Mouse (Mus musculus) neural tube, embryonic 13.5 days (tissue): ENCODE results near the gene Cdk14. TPM values are rescaled to one million over a fixed set of nuclear protein-coding genes. Genes with fewer than 3 reads are reported as not detected.

Experiments used
- ATAC-seq: fragments of 200-750 bp; cut with Nextera tagmentation; 2 replicates; pipeline ENCODE4 v1.8.0; 2017; ENCODE audit warnings: low read depth, mild to moderate bottlenecking, moderate TSS enrichment, moderate library complexity
- H3K27ac ChIP-seq: fragments of 300-500 bp; sonication (generic); replicated peaks from 2 replicates; pipeline ENCODE4 v1.5.1; 2015; ENCODE audit warnings: moderate library complexity, mild to moderate bottlenecking, inconsistent platforms
- H3K27me3 ChIP-seq: fragments of 300-500 bp; sonication (generic); 2 replicates; pipeline ENCODE4 v1.6.1; 2015; ENCODE audit warnings: mild to moderate bottlenecking, inconsistent platforms
- H3K36me3 ChIP-seq: fragments of 300-500 bp; sonication (generic); 2 replicates; pipeline ENCODE4 v1.6.1; 2015; ENCODE audit warnings: mild to moderate bottlenecking, inconsistent platforms
- H3K4me1 ChIP-seq: fragments of 300-500 bp; sonication (generic); replicated peaks from 2 replicates; pipeline ENCODE4 v1.6.1; 2015; ENCODE audit warnings: inconsistent platforms
- H3K4me2 ChIP-seq: fragments of 300-500 bp; sonication (generic); 2 replicates; pipeline ENCODE4 v1.6.1; 2015; ENCODE audit warnings: inconsistent platforms, mild to moderate bottlenecking, moderate library complexity
- H3K4me3 ChIP-seq: fragments of 300-500 bp; sonication (generic); 2 replicates; pipeline ENCODE4 v1.5.1; 2015; ENCODE audit warnings: mild to moderate bottlenecking, inconsistent platforms
- H3K9ac ChIP-seq: fragments of 300-500 bp; sonication (generic); 2 replicates; pipeline ENCODE4 v1.6.1; 2015; ENCODE audit warnings: moderate library complexity, mild to moderate bottlenecking, inconsistent platforms
- H3K9me3 ChIP-seq: fragments of 300-500 bp; sonication (generic); 2 replicates; pipeline ENCODE4 v1.6.1; 2016; ENCODE audit warnings: inconsistent platforms
- WGBS: fragments of 180-500 bp; shearing (Covaris S2); methylation state at CpG from one replicate; pipeline ENCODE4 v1.1.7; 2015; 5-methylcytosine and 5-hydroxymethylcytosine counted together
- polyA plus RNA-seq: library from polyadenylated mRNA; unstranded; fragments of >200 nt; fragmentation: Nextera tagmentation; extraction: Ambion mirVana; gene quantifications from 2 replicates; pipeline ENCODE4 v1.2.1, GENCODE M21; 2015

Gene Cdk14
- polyA plus RNA-seq, 1 experiment from 2014 or later = 27.0 TPM

DNA sequence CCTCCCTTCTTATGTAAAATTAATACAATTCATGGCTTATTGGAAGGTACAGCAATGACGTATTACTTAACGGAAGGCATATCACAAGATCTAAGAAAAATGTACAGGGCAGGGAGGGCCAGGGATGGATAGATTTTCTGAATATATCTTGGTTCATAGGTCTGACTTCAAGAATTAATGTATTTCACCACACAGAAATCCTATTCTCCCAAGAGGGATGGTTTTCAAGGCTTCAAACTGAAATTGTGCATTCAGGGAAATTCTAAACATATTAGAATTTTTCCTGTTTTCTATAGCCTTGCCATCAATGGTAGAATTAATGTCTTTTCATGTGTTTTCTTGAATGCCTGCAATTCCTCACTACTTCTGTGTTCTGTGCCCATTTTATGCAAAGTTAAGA is 593.2 kb downstream of the Cdk14 start:
- WGBS = 86% methylated on average over 2 of the region's 2 CpGs
- Histone ChIP-seq H3K36me3 (no peaks in the 10 kb centered on the region), H3K27me3 (peaks cover 67% of the 10 kb centered on the region), H3K9ac (no peak overlapping the region), H3K9me3 (no peaks in the 10 kb centered on the region), H3K4me2 (no peak overlapping the region), H3K4me1 (peaks cover 3% of the 10 kb centered on the region), H3K27ac (no peak overlapping the region), H3K4me3 (no peak overlapping the region)
- ATAC-seq = no peak

DNA sequence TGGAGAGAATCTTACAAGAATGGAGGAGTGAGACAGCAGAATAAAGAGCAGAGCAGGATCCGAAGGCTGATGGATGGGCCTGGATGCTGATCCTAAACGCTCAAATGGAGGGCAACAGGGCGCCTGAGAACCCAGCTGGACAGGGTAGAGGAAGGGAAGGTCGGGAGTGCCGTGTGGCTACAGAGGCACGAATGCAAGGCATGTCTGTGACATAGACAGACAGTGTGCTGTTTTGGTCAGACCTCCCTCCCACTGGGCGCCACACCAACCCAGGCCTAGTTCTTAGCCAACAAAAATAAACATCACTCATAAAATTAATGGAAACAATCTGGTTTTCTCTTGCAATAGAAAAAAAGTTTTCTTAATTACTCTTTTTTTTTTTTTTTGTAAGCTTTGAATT is 594.2 kb downstream of the Cdk14 start:
- WGBS = 73% methylated on average over 7 of the region's 7 CpGs
- no peak overlapping the region for H3K4me3 ChIP-seq
- ATAC-seq = no peak
- no peak overlapping the region for H3K27ac ChIP-seq
- H3K9me3 ChIP-seq = no peaks in the 10 kb centered on the region
- H3K4me1 ChIP-seq = peaks cover 13% of the 10 kb centered on the region
- no peak overlapping the region for H3K9ac ChIP-seq
- peaks cover 58% of the 10 kb centered on the region for H3K27me3 ChIP-seq
- H3K4me2 ChIP-seq = no peak overlapping the region
- H3K36me3 ChIP-seq = no peaks in the 10 kb centered on the region

DNA sequence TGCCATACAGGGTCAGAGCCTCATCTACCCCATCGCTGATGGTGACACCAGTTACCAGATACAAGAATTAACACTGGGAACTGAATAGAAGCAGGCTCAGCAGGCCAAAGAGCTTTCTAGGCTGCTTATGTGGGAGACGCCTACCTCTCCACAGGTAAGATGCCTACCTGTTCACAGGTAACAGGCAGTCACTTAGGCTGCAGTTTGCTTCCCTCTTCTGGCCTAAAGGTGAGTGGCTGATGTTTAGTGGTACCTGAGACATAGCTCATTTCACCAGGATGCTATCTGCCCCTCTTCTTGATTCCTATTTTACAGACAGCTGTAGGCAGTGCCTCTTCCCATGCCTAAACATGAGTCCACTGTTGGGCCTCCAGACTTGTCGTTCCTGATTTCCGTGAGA is 595.0 kb downstream of the Cdk14 start:
- Histone ChIP-seq H3K9me3 (no peaks in the 10 kb centered on the region), H3K27ac (no peak overlapping the region), H3K9ac (no peak overlapping the region), H3K27me3 (peaks cover 52% of the 10 kb centered on the region), H3K4me2 (no peak overlapping the region), H3K4me1 (peaks cover 18% of the 10 kb centered on the region), H3K36me3 (no peaks in the 10 kb centered on the region), H3K4me3 (no peak overlapping the region)
- ATAC-seq = no peak
- WGBS = 91% methylated on average over 4 of the region's 4 CpGs

DNA sequence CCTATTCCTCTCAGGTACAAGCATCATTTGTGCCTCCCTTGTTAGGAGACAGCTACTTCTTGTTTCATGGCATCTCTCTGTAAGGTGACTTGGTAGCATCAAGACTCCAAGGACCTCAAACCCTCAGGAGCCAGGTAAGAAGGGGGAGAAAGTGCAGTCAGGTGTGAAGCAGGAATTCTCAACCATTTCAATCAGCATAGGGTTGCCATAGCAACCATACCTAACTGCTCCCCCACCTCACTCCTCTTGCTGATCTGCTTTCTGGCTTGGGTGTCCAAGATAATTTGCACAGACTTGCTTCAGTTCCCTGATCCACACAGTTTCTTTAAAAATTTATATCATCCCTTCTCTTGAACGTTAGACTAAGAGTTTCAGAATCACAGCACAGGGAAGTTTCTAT is 595.9 kb downstream of the Cdk14 start:
- no peak overlapping the region for H3K27ac ChIP-seq
- no peak overlapping the region for H3K4me2 ChIP-seq
- H3K9ac ChIP-seq = no peak overlapping the region
- H3K36me3 ChIP-seq = no peaks in the 10 kb centered on the region
- no peak overlapping the region for H3K4me3 ChIP-seq
- WGBS = 55% methylated on average over 1 of the region's 1 CpGs
- peaks cover 18% of the 10 kb centered on the region for H3K4me1 ChIP-seq
- ATAC-seq = no peak
- H3K27me3 ChIP-seq = peaks cover 55% of the 10 kb centered on the region
- no peaks in the 10 kb centered on the region for H3K9me3 ChIP-seq

DNA sequence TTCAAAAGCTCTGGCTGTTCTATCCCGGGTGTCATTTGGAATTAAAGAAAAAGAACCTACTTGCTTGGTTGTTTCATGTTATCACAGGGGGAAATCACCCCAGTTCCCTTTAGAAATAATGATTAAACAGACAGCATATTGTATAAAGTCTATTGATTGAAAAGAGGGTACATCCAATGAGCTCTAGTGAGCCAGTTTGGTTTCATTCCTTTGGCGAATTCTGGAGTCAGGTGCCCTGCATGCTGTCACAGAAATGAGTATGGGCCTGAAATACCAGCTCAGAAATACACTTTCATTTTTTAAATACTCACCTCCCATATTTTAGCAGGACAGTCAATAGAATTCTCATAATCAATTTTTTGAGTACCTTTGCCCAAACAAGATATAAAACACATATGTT is 598.1 kb downstream of the Cdk14 start:
- ATAC-seq = no peak
- Histone ChIP-seq H3K4me3 (no peak overlapping the region), H3K9me3 (no peaks in the 10 kb centered on the region), H3K4me1 (peaks cover 18% of the 10 kb centered on the region), H3K27ac (no peak overlapping the region), H3K36me3 (no peaks in the 10 kb centered on the region), H3K4me2 (peak overlapping the region; percentile 38; the same call in 1 of the 2 replicates), H3K9ac (no peak overlapping the region; the same call in 1 of the 2 replicates), H3K27me3 (peaks cover 54% of the 10 kb centered on the region)
- WGBS = 47% methylated on average over 2 of the region's 2 CpGs

DNA sequence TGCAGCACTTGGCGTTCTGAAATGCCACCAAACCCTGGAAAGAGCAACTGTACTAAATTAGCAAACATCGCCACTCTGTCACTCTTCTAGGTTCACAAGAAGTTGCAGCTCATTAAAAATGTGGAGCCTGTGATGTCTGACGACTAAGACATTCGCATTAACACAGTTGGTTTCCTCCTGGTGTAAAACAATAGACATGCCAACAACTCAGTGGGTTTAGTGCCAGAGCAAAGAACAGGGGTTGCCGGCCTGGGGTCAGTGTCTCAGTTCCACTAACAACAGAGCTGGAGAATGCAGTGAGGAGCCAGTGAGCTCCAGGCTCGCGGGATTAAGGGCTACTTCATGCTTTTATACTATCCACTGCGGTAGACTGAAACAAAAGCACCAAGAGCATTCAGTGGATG is 598.7 kb downstream of the Cdk14 start:
- Histone ChIP-seq H3K36me3 (no peaks in the 10 kb centered on the region), H3K4me3 (no peak overlapping the region), H3K9ac (no peak overlapping the region; the same call in 1 of the 2 replicates), H3K4me1 (peaks cover 18% of the 10 kb centered on the region), H3K27me3 (peaks cover 55% of the 10 kb centered on the region), H3K9me3 (no peaks in the 10 kb centered on the region), H3K27ac (peak overlapping the region; percentile 40; the same call in 1 of the 2 replicates), H3K4me2 (peak overlapping the region; percentile 38)
- ATAC-seq = no peak; the same call in 1 of the 2 replicates
- 9% methylated on average over 8 of the region's 8 CpGs for WGBS

DNA sequence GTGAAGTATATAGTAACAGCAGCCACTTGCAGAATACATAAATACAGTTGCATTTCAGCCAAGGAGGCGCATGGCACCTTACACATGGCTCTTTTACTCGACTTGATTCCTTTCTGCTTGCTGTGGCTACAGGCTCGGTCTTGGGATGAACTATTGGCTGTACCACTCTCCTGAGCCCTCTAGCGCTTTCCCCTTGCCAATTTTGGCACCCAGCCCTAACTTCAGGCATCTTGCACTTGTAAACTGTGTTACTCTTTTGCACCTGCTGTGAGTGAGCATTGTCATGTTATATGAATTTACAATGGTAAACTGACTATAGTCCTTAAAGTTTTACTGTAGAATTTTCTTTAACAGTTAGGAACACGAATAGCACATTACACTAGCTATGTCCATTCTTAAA is 603.1 kb downstream of the Cdk14 start:
- Histone ChIP-seq H3K36me3 (no peaks in the 10 kb centered on the region), H3K4me3 (no peak overlapping the region), H3K9ac (no peak overlapping the region), H3K9me3 (no peaks in the 10 kb centered on the region), H3K4me2 (no peak overlapping the region), H3K27ac (no peak overlapping the region), H3K4me1 (peaks cover 24% of the 10 kb centered on the region), H3K27me3 (peaks cover 28% of the 10 kb centered on the region)
- 88% methylated on average over 5 of the region's 5 CpGs for WGBS
- no peak for ATAC-seq

DNA sequence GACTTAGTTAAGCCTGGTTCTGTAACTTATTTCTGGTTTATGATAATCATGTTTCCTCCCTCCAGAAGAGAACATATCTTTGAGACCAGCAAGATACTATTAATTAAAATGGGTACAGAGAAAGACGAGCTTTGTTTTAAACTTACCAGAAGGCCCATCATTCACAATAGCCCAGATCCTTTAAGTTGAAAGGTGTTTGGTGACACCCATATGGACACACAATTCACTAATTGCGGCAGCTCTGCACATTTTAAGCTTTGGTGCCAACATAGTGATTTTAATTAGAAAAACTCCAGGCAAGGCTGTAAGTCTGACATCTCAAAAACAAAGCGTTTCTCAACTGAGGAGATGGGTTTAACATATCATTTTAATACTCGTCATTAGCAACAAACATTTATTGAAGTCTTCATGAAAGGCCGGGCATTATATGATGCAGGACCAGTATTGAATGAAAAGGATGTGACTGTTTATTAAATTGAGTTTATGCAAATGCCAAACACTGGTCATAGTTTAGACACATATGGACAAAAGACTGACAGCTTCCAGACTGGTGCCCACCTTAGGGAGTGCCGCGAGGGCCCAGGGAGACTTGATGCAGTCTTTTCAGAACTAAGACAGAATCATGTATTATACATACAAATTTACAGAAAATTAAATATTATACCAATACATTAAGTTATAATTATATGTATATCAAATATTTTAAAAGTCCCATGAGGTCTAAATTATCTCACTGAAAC is 605.5 kb downstream of the Cdk14 start:
- WGBS = 89% methylated on average over 7 of the region's 7 CpGs
- H3K27ac ChIP-seq = no peak overlapping the region
- H3K27me3 ChIP-seq = peaks cover 33% of the 10 kb centered on the region
- H3K4me3 ChIP-seq = no peak overlapping the region
- no peak overlapping the region for H3K4me2 ChIP-seq
- no peak overlapping the region for H3K9ac ChIP-seq
- no peaks in the 10 kb centered on the region for H3K9me3 ChIP-seq
- H3K4me1 ChIP-seq = peaks cover 16% of the 10 kb centered on the region
- H3K36me3 ChIP-seq = no peaks in the 10 kb centered on the region
- no peak for ATAC-seq

DNA sequence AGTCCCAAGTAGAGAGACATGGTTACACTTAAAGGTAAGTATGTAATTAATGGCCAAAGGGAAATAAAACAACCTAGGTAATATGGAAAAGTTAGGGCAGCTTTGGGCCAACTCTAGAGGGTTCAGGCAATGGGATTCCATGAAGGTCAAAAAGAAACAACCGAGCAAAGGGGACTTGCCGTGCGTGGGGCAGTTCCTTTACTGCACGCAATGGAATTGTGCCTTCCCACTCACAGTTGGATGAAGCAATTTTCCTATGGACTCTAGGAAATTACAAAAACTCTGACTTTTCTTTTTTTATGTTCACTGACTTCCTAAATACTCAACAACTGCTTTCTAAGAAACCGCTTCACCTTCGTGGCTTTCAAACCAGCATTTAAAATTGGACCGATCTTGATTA is 606.8 kb downstream of the Cdk14 start:
- H3K4me3 ChIP-seq = no peak overlapping the region
- H3K27me3 ChIP-seq = peaks cover 30% of the 10 kb centered on the region
- no peak overlapping the region for H3K9ac ChIP-seq
- no peak overlapping the region for H3K4me2 ChIP-seq
- no peaks in the 10 kb centered on the region for H3K9me3 ChIP-seq
- ATAC-seq = no peak
- H3K27ac ChIP-seq = no peak overlapping the region
- H3K4me1 ChIP-seq = peaks cover 16% of the 10 kb centered on the region
- WGBS = 96% methylated on average over 7 of the region's 7 CpGs
- no peaks in the 10 kb centered on the region for H3K36me3 ChIP-seq

DNA sequence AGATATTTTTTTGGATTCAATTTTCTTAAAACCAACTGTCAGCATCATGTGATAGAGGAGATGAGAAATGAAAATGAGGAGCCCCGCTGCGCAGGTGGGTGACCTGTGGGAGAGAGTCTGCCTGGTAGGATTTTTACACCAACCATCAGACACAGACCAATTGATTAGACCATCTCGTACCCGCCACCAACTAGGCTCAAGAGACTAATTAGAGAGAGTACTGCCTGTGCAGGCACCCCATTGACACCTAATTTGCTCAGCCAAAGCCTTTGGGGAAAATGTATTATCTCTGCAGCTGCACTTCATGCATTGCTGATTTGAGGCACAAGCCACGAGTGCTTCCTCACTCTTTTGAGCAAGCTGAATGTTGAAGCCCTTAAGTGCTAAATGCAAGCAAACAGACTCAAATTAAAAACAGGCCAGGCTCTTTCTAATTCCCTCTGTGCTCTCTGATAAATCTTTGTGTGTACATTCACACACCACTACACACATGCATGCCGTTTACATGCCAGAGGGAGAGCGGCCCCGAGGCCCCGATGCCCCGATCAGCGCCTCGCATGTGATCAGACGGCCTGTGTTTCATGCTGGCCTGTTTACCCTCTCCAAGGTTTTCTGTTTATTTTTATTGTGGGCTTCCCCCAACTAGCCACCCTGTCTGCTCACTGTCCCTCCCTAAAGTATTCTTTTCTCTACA is 607.9 kb downstream of the Cdk14 start:
- H3K4me2 ChIP-seq = 0 out of 2 replicates have a peak overlapping the region, but pooled peaks have one; percentile 11
- no peaks in the 10 kb centered on the region for H3K9me3 ChIP-seq
- H3K4me3 ChIP-seq = no peak overlapping the region
- WGBS = 25% methylated on average over 13 of the region's 13 CpGs
- peaks cover 33% of the 10 kb centered on the region for H3K27me3 ChIP-seq
- ATAC-seq = peak; percentile 85
- peaks cover 16% of the 10 kb centered on the region for H3K4me1 ChIP-seq
- H3K27ac ChIP-seq = peak overlapping the region; percentile 57; the same call in 1 of the 2 replicates
- no peaks in the 10 kb centered on the region for H3K36me3 ChIP-seq
- no peak overlapping the region for H3K9ac ChIP-seq

DNA sequence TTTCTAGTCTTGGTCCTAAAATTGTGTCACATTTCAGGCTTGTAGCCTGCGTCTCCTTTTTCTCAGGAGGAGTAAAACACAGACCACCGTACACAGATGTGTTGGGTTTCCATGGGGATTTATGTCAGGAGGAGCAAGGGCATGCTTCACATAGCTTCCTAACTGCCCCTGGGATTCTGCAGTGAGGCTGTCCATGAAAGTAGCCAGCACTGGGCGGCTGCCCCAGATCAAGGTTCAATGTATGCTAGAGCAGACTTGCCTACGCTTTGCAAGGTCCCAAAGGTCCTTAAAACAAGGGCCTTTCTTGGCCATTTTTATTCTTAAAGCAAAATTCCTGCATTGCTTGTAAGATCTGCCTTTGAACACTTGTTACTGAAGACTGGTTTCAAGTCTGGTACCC is 614.9 kb downstream of the Cdk14 start:
- WGBS = 65% methylated on average over 4 of the region's 4 CpGs
- ATAC-seq = no peak
- Histone ChIP-seq H3K4me3 (no peak overlapping the region), H3K27ac (no peak overlapping the region), H3K4me1 (peaks cover 25% of the 10 kb centered on the region), H3K9ac (no peak overlapping the region), H3K4me2 (no peak overlapping the region), H3K36me3 (no peaks in the 10 kb centered on the region), H3K9me3 (no peaks in the 10 kb centered on the region), H3K27me3 (peaks cover 53% of the 10 kb centered on the region)

DNA sequence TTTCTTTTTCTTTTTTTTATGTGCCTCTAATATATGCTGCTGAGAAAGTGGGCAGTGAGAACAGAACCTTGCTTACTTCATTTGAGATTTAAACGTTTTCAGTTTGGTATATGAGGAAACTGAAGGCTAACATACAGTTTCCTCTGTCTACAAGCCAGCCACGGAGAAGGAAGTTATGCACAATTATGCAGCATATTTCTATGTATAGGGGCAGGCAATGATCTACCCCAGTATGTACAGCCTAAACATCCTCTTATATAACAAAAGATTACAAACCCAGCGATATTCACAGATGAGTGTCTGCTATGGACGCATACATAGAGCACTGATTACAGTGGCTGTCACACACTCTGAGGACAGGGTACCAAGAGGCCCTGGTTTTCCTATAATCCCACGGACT is 616.4 kb downstream of the Cdk14 start:
- H3K4me1 ChIP-seq = peaks cover 25% of the 10 kb centered on the region
- H3K9me3 ChIP-seq = no peaks in the 10 kb centered on the region
- H3K4me2 ChIP-seq = no peak overlapping the region
- no peak overlapping the region for H3K27ac ChIP-seq
- H3K9ac ChIP-seq = no peak overlapping the region
- no peak for ATAC-seq
- no peaks in the 10 kb centered on the region for H3K36me3 ChIP-seq
- WGBS = 83% methylated on average over 5 of the region's 5 CpGs
- H3K4me3 ChIP-seq = no peak overlapping the region
- H3K27me3 ChIP-seq = peaks cover 43% of the 10 kb centered on the region
